Mouse (Mus musculus) B cell, adult 2 months (primary cell): Measurements from ENCODE around the gene Sf3a1.
A peak's percentile ranks its signal among the peaks of the same experiment; 100 is the strongest.

ENCODE experiments used
- DNase-seq, 2 experiments: peaks; one replicate each; pipeline ENCODE4 v3.0.0; 2022

Gene Sf3a1

DNA sequence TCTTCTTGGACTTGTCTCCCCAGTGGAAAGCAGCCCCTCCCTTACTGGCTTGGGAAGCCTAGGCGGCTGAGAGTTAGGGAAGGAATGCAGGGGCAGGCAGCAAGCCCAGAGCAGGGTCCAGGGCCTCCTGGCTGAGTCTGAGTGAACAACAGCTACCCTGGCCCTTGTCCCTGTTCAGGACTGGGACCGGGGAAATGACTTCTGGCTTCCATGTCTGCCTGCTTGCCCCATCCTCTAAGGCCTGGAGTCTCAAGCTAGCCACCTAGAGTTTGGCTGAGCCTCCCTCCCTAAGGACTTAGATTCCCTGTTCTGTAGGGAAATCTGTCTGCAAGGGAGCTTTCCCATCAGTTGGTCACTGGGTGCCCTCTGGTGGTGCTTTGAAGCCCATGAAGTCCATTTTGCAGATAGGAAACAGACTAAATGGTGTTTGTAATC, 59.2 kb downstream of the Sf3a1 start:
- peak; percentile 53 to 56 for DNase-seq

DNA sequence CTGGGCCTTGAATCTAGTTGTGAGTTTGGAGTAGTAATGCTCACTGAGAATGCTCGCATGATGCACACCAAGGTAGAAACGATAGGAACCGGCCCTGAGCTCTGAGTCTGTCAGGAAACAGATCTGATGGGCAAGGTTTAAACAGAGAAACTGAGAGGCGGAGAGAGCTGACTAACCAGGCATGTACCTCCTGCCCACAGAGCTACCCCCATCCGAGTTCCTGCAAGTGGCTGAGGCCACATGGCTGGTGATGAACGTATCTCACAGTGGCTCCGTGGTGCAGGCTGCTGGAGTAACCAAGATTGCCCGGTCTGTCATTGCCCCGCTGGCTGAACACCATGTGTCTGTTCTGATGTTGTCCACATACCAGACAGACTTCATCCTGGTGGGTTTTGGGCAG, 59.8 kb downstream of the Sf3a1 start:
- DNase-seq, result no peak

- DNase-seq, result peak; percentile 94
Measured at GRCm38 (mm10) chr11:4220443-4221400, 60.6 kb downstream of the Sf3a1 start.

GRCm38 (mm10) chr11:4222046-4222950, 62.1 kb downstream of the Sf3a1 start:
- peak; percentile 25 to 31 for DNase-seq

DNA sequence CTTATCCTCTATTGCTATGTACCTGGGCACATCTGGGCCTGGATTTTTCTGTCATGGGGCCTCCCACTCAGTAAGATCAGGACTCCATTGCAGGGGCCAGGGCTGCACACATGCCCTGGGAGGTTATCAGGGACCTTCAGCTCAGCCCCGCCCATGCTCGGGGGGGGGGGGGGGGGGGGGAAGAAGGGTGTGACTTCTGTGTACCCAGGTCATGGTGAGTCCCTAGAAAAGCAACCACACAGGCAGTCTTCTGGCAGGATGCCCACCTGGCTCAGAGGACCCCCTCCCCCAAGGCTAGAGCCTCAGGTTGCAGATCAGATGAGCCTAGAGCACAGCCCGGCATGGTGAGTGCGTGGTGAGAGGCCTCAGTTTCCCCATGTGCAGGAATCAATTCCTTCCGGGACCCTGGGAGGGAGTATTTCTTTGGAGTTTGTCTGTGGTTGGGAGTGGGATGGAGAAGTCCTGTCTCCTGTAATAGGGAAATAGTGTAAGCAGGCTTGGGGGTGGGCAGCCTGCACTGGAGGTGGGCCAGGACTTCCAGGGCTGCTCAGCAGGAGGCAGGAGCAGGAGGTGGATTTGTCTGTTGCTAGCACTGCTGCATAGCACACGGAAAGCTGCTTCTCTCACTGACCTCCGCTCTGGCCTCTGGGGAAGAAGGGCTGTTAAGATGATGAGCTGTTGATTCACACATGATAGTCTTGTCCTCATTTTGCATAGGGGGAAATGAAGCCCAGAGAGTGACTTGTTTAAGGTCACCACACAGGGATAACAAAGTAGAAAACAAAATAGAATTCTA, 63.4 kb downstream of the Sf3a1 start:
- DNase-seq, result no peak

GRCm38 (mm10) chr11:4224223-4224622, 64.1 kb downstream of the Sf3a1 start:
- DNase-seq, result no peak

- no peak for DNase-seq
Measured at GRCm38 (mm10) chr11:4226569-4227325, 66.6 kb downstream of the Sf3a1 start.

GRCm38 (mm10) chr11:4228463-4228862, 68.3 kb downstream of the Sf3a1 start:
- DNase-seq, result no peak

GRCm38 (mm10) chr11:4229841-4230240, 69.7 kb downstream of the Sf3a1 start:
- DNase-seq, result no peak

GRCm38 (mm10) chr11:4231435-4231834, 71.3 kb downstream of the Sf3a1 start:
- DNase-seq, result no peak
